24 mouse cellular contexts compared by ENCODE assay signal in the genomic region with DNA sequence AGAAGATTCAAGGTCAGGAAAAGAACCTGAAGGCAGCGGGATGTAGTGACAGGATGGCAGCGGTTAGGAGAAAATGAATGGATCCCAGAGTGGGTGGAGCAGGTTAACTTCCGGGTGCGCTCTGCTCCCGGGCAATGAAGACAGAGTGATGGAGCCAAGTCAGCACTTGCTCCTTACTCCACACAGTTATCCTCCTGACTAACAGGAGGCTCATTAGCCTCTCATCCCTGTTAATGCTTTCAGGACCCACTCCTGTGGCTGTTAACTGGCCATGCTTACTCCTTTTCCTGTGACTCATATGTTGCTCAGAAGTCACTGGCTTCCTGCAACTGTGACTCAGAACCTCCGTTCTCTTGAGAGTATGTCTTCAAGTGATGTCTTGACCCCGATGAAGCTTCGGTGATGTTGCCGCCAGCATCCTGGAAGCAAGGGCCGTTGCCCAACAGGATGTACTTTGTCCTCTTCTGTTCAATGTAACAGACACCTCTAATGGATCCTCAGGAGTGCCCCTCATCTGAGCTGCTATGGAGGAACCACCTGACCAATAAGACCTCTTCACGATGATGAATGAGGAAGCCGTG.
DNase-seq lines count a peak whose midpoint lies in the region; ATAC-seq lines count a peak whose summit lies in the region.
"Had no signal": no experiment of that assay in that cellular context is flagged by ENCODE, and none has a peak within 500 bp of the region (broad histone marks: within the 10 kb centered on the region; RNA-seq: fewer than 3 reads in every experiment).

No protein-coding gene starts in this region.

- WGBS in hindbrain, embryonic 16.5 days: 84% methylated on average over 12 of the region's 12 CpGs
- WGBS in hindbrain, embryonic 13.5 days: 88% methylated on average over 12 of the region's 12 CpGs
- WGBS in forebrain, embryonic 15.5 days: 89% methylated on average over 12 of the region's 12 CpGs
- 92% methylated on average over 12 of the region's 12 CpGs for WGBS in forebrain, embryonic 14.5 days

- no peaks in the 10 kb centered on the region for H3K36me3 ChIP-seq in hindbrain, embryonic 16.5 days (ENCODE audit: control insufficient read depth, insufficient read depth, low read length)
- no peaks in the 10 kb centered on the region for H3K36me3 ChIP-seq in hindbrain, embryonic 13.5 days
- no peaks in the 10 kb centered on the region for H3K36me3 ChIP-seq in forebrain, embryonic 15.5 days
- H3K36me3 ChIP-seq in forebrain, embryonic 14.5 days (ENCODE audit: control insufficient read depth, insufficient read depth, low read length): no peaks in the 10 kb centered on the region
- H3K36me3 ChIP-seq: forebrain, embryonic 10.5 days; hindbrain, embryonic 12.5 days; intestine, embryonic 15.5 days; limb, embryonic 13.5 days; liver, embryonic 13.5 days; midbrain, embryonic 15.5 days had no signal

- peak; percentile 7; the same call in 1 of the 2 replicates for ATAC-seq in hindbrain, embryonic 16.5 days
- no peak for ATAC-seq in hindbrain, embryonic 13.5 days (ENCODE audit: low FRiP score)
- no peak for ATAC-seq in forebrain, embryonic 15.5 days (replicated peaks)
- ATAC-seq in forebrain, embryonic 14.5 days: no peak
- ATAC-seq: intestine, embryonic 15.5 days; midbrain, embryonic 15.5 days had no signal

- no peak overlapping the region for H3K9ac ChIP-seq in hindbrain, embryonic 16.5 days (ENCODE audit: low read depth, low read length)
- H3K9ac ChIP-seq in hindbrain, embryonic 13.5 days: no peak overlapping the region
- H3K9ac ChIP-seq in forebrain, embryonic 15.5 days (replicated peaks): no peak overlapping the region
- no peak overlapping the region for H3K9ac ChIP-seq in forebrain, embryonic 14.5 days (ENCODE audit: low read length)
- H3K9ac ChIP-seq: hindbrain, embryonic 12.5 days; intestine, embryonic 15.5 days; limb, embryonic 13.5 days; liver, embryonic 13.5 days; lung, embryonic 14.5 days; midbrain, embryonic 15.5 days had no signal

- no peaks in the 10 kb centered on the region for H3K4me1 ChIP-seq in hindbrain, embryonic 16.5 days (ENCODE audit: control insufficient read depth, insufficient read depth, low read depth, low read length)
- peaks cover 20% of the 10 kb centered on the region; the same call in 1 of the 2 replicates for H3K4me1 ChIP-seq in hindbrain, embryonic 13.5 days (replicated peaks)
- no peaks in the 10 kb centered on the region for H3K4me1 ChIP-seq in forebrain, embryonic 15.5 days
- H3K4me1 ChIP-seq in forebrain, embryonic 14.5 days (ENCODE audit: control insufficient read depth, insufficient read depth, low read length): no peaks in the 10 kb centered on the region
- H3K4me1 ChIP-seq: intestine, embryonic 15.5 days; limb, embryonic 13.5 days had no signal

- H3K4me2 ChIP-seq in hindbrain, embryonic 16.5 days (ENCODE audit: low read length): no peak overlapping the region
- H3K4me2 ChIP-seq in hindbrain, embryonic 13.5 days: no peak overlapping the region
- no peak overlapping the region for H3K4me2 ChIP-seq in forebrain, embryonic 15.5 days (replicated peaks)
- H3K4me2 ChIP-seq in forebrain, embryonic 14.5 days (ENCODE audit: low read length): no peak overlapping the region
- H3K4me2 ChIP-seq: hindbrain, embryonic 12.5 days; intestine, embryonic 15.5 days; limb, embryonic 13.5 days; liver, embryonic 13.5 days; lung, embryonic 14.5 days; midbrain, embryonic 15.5 days had no signal

- no peaks in the 10 kb centered on the region for H3K9me3 ChIP-seq in hindbrain, embryonic 16.5 days (ENCODE audit: control insufficient read depth, low read length)
- no peaks in the 10 kb centered on the region for H3K9me3 ChIP-seq in hindbrain, embryonic 13.5 days
- H3K9me3 ChIP-seq in forebrain, embryonic 15.5 days: no peaks in the 10 kb centered on the region
- no peaks in the 10 kb centered on the region for H3K9me3 ChIP-seq in forebrain, embryonic 14.5 days (replicated peaks; ENCODE audit: control insufficient read depth, low read length)
- H3K9me3 ChIP-seq: forebrain, embryonic 10.5 days; hindbrain, embryonic 12.5 days; intestine, embryonic 15.5 days; limb, embryonic 13.5 days; liver, embryonic 13.5 days; midbrain, embryonic 15.5 days had no signal

- H3K4me3 ChIP-seq in hindbrain, embryonic 16.5 days (ENCODE audit: low read length): no peak overlapping the region
- no peak overlapping the region for H3K4me3 ChIP-seq in hindbrain, embryonic 13.5 days
- H3K4me3 ChIP-seq in forebrain, embryonic 15.5 days: no peak overlapping the region
- H3K4me3 ChIP-seq in forebrain, embryonic 14.5 days (ENCODE audit: low read depth, low read length): no peak overlapping the region
- H3K4me3 ChIP-seq: forebrain, embryonic 10.5 days; hindbrain, embryonic 12.5 days; intestine, embryonic 15.5 days; limb, embryonic 13.5 days; liver, embryonic 13.5 days; midbrain, embryonic 15.5 days had no signal

- peak; percentile 76 for DNase-seq in 3134 (ENCODE audit: extremely low read depth, insufficient read length, low spot score)
- peak; percentile 99 for DNase-seq in 416B (ENCODE audit: low read depth)
- peak; percentile 80 for DNase-seq in brain, adult 2 months (ENCODE audit: low read depth, low spot score)
- DNase-seq in embryo, embryonic 11 days: no peak
- DNase-seq in forebrain, embryonic 14.5 days (ENCODE audit: low spot score): no peak
- DNase-seq: adrenal gland, postnatal 10 days; cerebellum, postnatal 10 days; gastrocnemius, postnatal 10 days; heart, postnatal 10 days; kidney, adult 9 months; kidney, postnatal 25 days; layer of hippocampus, adult 9-11 months; liver, embryonic 13.5 days; lung, embryonic 14.5 days; right cerebral cortex, postnatal 4 days; thymus, postnatal 4 days had no signal

- H3K27ac ChIP-seq in hindbrain, embryonic 16.5 days (ENCODE audit: low read depth, low read length): no peak overlapping the region
- no peak overlapping the region for H3K27ac ChIP-seq in hindbrain, embryonic 13.5 days
- H3K27ac ChIP-seq in forebrain, embryonic 15.5 days (replicated peaks): no peak overlapping the region
- no peak overlapping the region for H3K27ac ChIP-seq in forebrain, embryonic 14.5 days (ENCODE audit: low read depth, low read length)
- H3K27ac ChIP-seq: forebrain, embryonic 10.5 days; hindbrain, embryonic 12.5 days; intestine, embryonic 15.5 days; limb, embryonic 13.5 days; liver, embryonic 13.5 days; midbrain, embryonic 15.5 days had no signal

- no peaks in the 10 kb centered on the region for H3K27me3 ChIP-seq in hindbrain, embryonic 16.5 days (replicated peaks; ENCODE audit: control insufficient read depth, insufficient read depth, low read length)
- H3K27me3 ChIP-seq in hindbrain, embryonic 13.5 days: no peaks in the 10 kb centered on the region
- H3K27me3 ChIP-seq in forebrain, embryonic 15.5 days: no peaks in the 10 kb centered on the region
- H3K27me3 ChIP-seq in forebrain, embryonic 14.5 days (replicated peaks; ENCODE audit: control insufficient read depth, insufficient read depth, low read length): no peaks in the 10 kb centered on the region
- H3K27me3 ChIP-seq: hindbrain, embryonic 12.5 days; intestine, embryonic 15.5 days; limb, embryonic 13.5 days; liver, embryonic 13.5 days; midbrain, embryonic 15.5 days had no signal

Comparison
In these comparisons a context has a peak if more than half of its experiments do, and no peak if none do; other contexts are left out.
1. DNase-seq: peak in 3134 (single experiment), 416B (single experiment) and brain, adult 2 months (single experiment); none in embryo, embryonic 11 days (single experiment) and forebrain, embryonic 14.5 days (single experiment).